Mouse (Mus musculus): ENCODE measurements at regions not wholly inside any gene's neighbourhood (a gene's known extent, or its start where the extent isn't known, plus 50 kb on each side); places are given as distances from the start of the nearest gene placed in this dataset.

- DNase-seq (ENCODE audit: low spot score), result peak; percentile 39
Observed at GRCm38 (mm10) chr7:75398904-75399724, 56.2 kb upstream of the Akap13 start.

GRCm38 (mm10) chr7:75400471-75400870, 54.9 kb upstream of the Akap13 start:
- no peak for DNase-seq (ENCODE audit: low spot score)

GRCm38 (mm10) chr7:75404955-75405354, 50.4 kb upstream of the Akap13 start:
- DNase-seq (ENCODE audit: low spot score), result no peak
